Mouse (Mus musculus) urinary bladder, adult 2 months (tissue): ENCODE measurements around the gene Ddx5. TPM values are rescaled to one million over a fixed set of nuclear protein-coding genes. Genes with fewer than 3 reads are reported as not detected.

Source experiments
- polyA plus RNA-seq: library from polyadenylated mRNA; depleted of rRNA; stranded (reverse); fragments of >200 nt; gene quantifications from 2 replicates; pipeline ENCODE4 v1.2.3, GENCODE M21; 2012; rRNA removed

The Ddx5 gene
- polyA plus RNA-seq, 1 experiment: 672 TPM

Other genes with a start within 250 kb of the Ddx5 start
- gene Tex2, start 175.8 kb downstream of the Ddx5 start, polyA plus RNA-seq: 16.7 and 21.2 TPM in 2 replicates
- 47.7 and 66.2 TPM in 2 replicates for gene Pecam1, start 38.6 kb downstream of the Ddx5 start, polyA plus RNA-seq
- gene Milr1, start 38.0 kb downstream of the Ddx5 start, polyA plus RNA-seq: 3.2 and 3.4 TPM in 2 replicates
- gene Polg2, start 9.6 kb downstream of the Ddx5 start, polyA plus RNA-seq: 8.6 and 9.4 TPM in 2 replicates
- 14.0 and 15.4 TPM in 2 replicates for gene Cep95, start 67 bp upstream of the Ddx5 start, polyA plus RNA-seq
- 16.0 and 21.6 TPM in 2 replicates for gene Smurf2, start 131.5 kb upstream of the Ddx5 start, polyA plus RNA-seq
- 30.8 and 37.6 TPM in 2 replicates for gene Kpna2, start 210.4 kb upstream of the Ddx5 start, polyA plus RNA-seq
- 3.5 and 4.3 TPM in 2 replicates for gene 1810010H24Rik, start 236.5 kb upstream of the Ddx5 start, polyA plus RNA-seq